Mouse (Mus musculus): ENCODE measurements at regions not wholly inside any gene's neighbourhood (a gene's known extent, or its start where the extent isn't known, plus 50 kb on each side); places are given as distances from the start of the nearest gene placed in this dataset.

GRCm38 (mm10) chr13:28425116-28425515, 167.8 kb downstream of the Gm11361 start:
- TF ChIP-seq POLR2A (IDR thresholded peaks at IDR 0.05; ENCODE audit: extremely low read depth, insufficient read depth, low read length) (no peak), CTCF (IDR thresholded peaks at IDR 0.05; ENCODE audit: low read depth, low read length) (no peak)
